Mouse (Mus musculus) kidney, embryonic 15.5 days (tissue): Measurements from ENCODE around the gene Abca8b. TPM values are rescaled to one million over a fixed set of nuclear protein-coding genes. Genes with fewer than 3 reads are reported as not detected.

Source experiments
- ATAC-seq: fragments of 200-750 bp; cut with Nextera tagmentation; replicated peaks from 2 replicates; pipeline ENCODE4 v1.8.0; 2017; ENCODE audit warnings: moderate TSS enrichment; ENCODE audit not compliant: low FRiP score
- H3K27ac ChIP-seq: fragments of 300-500 bp; sonication (generic); 2 replicates; pipeline ENCODE4 v1.5.1; 2015; ENCODE audit warnings: mild to moderate bottlenecking, inconsistent platforms
- H3K27me3 ChIP-seq: fragments of 300-500 bp; sonication (generic); 2 replicates; pipeline ENCODE4 v1.6.1; 2015; ENCODE audit warnings: inconsistent platforms
- H3K36me3 ChIP-seq: fragments of 300-500 bp; sonication (generic); 2 replicates; pipeline ENCODE4 v1.6.1; 2015; ENCODE audit warnings: inconsistent platforms
- H3K4me1 ChIP-seq: fragments of 300-500 bp; sonication (generic); 2 replicates; pipeline ENCODE4 v1.6.1; 2015; ENCODE audit warnings: inconsistent platforms
- H3K4me2 ChIP-seq: fragments of 300-500 bp; sonication (generic); 2 replicates; pipeline ENCODE4 v1.6.1; 2015; ENCODE audit warnings: moderate library complexity, mild to moderate bottlenecking, inconsistent platforms
- H3K4me3 ChIP-seq: fragments of 300-500 bp; sonication (generic); replicated peaks from 2 replicates; pipeline ENCODE4 v1.5.1; 2015; ENCODE audit warnings: mild to moderate bottlenecking, inconsistent platforms
- H3K9ac ChIP-seq: fragments of 300-500 bp; sonication (generic); 2 replicates; pipeline ENCODE4 v1.6.1; 2015; ENCODE audit warnings: mild to moderate bottlenecking, inconsistent platforms
- H3K9me3 ChIP-seq: fragments of 300-500 bp; sonication (generic); replicated peaks from 2 replicates; pipeline ENCODE4 v1.6.1; 2016; ENCODE audit warnings: inconsistent platforms
- WGBS: fragments of 180-500 bp; shearing (Covaris S2); methylation state at CpG from one replicate; pipeline ENCODE4 v1.1.7; 2015; ENCODE audit warnings: mixed read lengths; 5-methylcytosine and 5-hydroxymethylcytosine counted together
- polyA plus RNA-seq: library from polyadenylated mRNA; unstranded; fragments of >200 nt; fragmentation: Nextera tagmentation; extraction: Ambion mirVana; gene quantifications from 2 replicates; pipeline ENCODE4 v1.2.1, GENCODE M21; 2015

Abca8b gene
- polyA plus RNA-seq, 1 experiment from 2014 or later = 0.47 TPM

DNA sequence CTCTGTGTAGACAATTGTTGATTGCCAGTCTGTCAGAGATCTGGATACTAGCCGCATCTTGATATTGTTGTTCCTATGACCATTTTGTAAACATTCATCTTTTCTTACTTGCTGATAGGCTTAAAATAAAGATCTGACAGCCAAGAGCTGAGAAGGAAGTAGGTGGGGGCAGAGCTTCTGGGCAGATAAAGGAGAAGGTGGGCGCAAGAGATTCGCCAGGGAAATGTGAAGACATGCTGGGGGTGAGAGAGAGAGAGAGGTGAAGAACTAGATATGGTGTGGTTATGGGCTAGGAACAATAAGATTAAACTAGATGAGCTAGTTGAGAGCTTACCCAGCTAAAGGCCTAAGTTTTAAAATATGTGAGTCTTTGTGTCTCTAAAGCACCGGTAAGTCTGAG is 106.0 kb downstream of the Abca8b start:
- H3K36me3 ChIP-seq = no peaks in the 10 kb centered on the region
- WGBS = 90% methylated on average over 4 of the region's 4 CpGs
- no peaks in the 10 kb centered on the region for H3K27me3 ChIP-seq
- H3K4me2 ChIP-seq = no peak overlapping the region
- H3K9me3 ChIP-seq = no peaks in the 10 kb centered on the region
- no peak overlapping the region for H3K4me3 ChIP-seq
- ATAC-seq = no peak
- H3K9ac ChIP-seq = no peak overlapping the region
- H3K4me1 ChIP-seq = peaks cover 3% of the 10 kb centered on the region; the same call in 1 of the 2 replicates
- no peak overlapping the region for H3K27ac ChIP-seq

DNA sequence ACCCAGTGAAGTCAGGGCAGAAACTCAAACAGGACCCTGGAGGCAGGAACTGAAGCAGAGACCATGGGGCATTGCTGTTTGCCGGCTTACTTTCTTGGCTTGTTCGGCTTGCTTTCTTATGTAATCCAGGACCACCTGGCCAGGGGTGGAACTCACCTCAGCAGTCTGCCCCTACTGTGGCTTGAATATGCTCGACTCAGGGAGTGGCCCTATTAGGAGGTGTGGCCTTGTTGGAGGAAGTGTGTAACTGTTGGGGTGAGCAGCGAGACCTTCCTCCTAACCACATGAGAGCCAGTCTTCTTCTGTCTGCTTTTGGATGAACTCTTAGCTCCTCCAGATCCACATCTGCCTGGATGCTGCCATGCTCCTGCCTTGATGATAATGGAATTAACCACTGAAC is 108.9 kb downstream of the Abca8b start:
- WGBS = 92% methylated on average over 4 of the region's 4 CpGs
- no peaks in the 10 kb centered on the region for H3K9me3 ChIP-seq
- H3K9ac ChIP-seq = no peak overlapping the region
- H3K27me3 ChIP-seq = no peaks in the 10 kb centered on the region
- peaks cover 8% of the 10 kb centered on the region; the same call in 1 of the 2 replicates for H3K4me1 ChIP-seq
- ATAC-seq = no peak
- no peak overlapping the region for H3K27ac ChIP-seq
- no peak overlapping the region for H3K4me2 ChIP-seq
- H3K36me3 ChIP-seq = no peaks in the 10 kb centered on the region
- no peak overlapping the region for H3K4me3 ChIP-seq

DNA sequence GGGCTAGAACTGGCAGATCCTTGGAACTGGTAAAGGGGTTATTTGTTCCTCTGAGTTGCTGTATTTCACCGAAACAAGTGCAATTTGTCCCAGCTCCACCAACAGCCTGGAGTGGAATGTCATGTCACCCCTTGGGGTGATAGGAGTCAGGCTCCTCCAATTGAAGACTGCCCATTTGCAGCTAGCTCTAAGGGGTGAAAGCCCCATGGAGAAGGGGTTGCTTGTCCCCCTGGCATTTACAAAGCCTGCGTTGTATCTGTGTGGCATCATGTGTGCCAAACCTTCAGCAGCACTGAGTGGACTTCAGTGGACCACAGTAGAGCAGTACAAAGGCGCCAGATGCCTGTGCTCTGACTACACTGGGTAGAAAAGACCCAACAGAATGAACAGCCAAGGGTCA is 110.1 kb downstream of the Abca8b start:
- no peaks in the 10 kb centered on the region for H3K36me3 ChIP-seq
- H3K27ac ChIP-seq = no peak overlapping the region
- H3K27me3 ChIP-seq = no peaks in the 10 kb centered on the region
- ATAC-seq = no peak
- H3K4me2 ChIP-seq = no peak overlapping the region
- H3K4me3 ChIP-seq = no peak overlapping the region
- 90% methylated on average over 3 of the region's 3 CpGs for WGBS
- H3K4me1 ChIP-seq = peaks cover 8% of the 10 kb centered on the region; the same call in 1 of the 2 replicates
- H3K9me3 ChIP-seq = no peaks in the 10 kb centered on the region
- no peak overlapping the region for H3K9ac ChIP-seq

DNA sequence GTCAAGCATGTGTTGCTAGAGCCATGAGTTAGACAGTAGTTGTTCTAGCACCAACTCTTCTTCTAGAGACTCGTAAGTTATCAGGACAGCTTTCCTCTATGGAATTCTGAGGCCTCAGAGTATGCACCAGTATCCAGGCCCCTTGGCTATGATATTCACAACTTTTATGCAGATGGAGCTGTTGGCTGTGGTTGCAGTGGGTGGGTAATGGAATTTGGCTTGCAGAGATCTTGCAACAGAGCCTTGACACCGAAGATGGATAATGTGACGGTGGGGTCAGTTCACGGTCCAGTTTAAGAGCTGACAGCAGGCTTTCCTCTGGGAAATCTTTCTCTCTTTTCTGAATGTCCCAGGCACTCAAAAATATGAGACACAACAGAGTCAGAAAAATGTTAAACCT is 110.8 kb downstream of the Abca8b start:
- H3K9ac ChIP-seq = no peak overlapping the region
- peaks cover 8% of the 10 kb centered on the region; the same call in 1 of the 2 replicates for H3K4me1 ChIP-seq
- no peak for ATAC-seq
- no peaks in the 10 kb centered on the region for H3K27me3 ChIP-seq
- H3K4me3 ChIP-seq = no peak overlapping the region
- H3K36me3 ChIP-seq = no peaks in the 10 kb centered on the region
- H3K27ac ChIP-seq = no peak overlapping the region
- H3K4me2 ChIP-seq = no peak overlapping the region
- WGBS = 53% methylated on average over 4 of the region's 4 CpGs
- no peaks in the 10 kb centered on the region for H3K9me3 ChIP-seq

DNA sequence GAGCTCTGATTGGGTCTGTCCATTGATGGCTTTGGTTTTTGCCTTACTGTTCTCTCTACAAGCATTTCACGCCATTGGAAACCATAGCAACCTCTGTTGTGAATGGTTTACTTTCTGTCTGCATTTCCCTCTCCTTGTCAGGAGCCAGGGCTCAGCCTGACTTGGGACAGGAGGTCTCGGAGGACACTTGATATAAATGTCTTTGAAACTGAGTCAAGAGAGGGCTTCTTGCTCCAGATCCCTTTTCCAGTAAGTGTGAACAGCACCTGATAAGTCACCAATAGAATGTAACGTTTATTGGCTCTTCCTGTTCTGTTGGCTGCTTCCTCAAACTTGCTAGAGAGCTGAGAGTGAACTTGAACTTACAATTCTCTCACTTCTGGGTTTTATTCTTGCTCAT is 111.5 kb downstream of the Abca8b start:
- no peak overlapping the region for H3K9ac ChIP-seq
- H3K27me3 ChIP-seq = no peaks in the 10 kb centered on the region
- WGBS = 60% methylated on average over 3 of the region's 3 CpGs
- H3K4me1 ChIP-seq = peaks cover 8% of the 10 kb centered on the region; the same call in 1 of the 2 replicates
- H3K36me3 ChIP-seq = no peaks in the 10 kb centered on the region
- ATAC-seq = no peak
- no peaks in the 10 kb centered on the region for H3K9me3 ChIP-seq
- H3K4me2 ChIP-seq = no peak overlapping the region
- H3K4me3 ChIP-seq = no peak overlapping the region
- no peak overlapping the region for H3K27ac ChIP-seq

Other genes with a start within 250 kb of the Abca8b start
- not detected in 2 replicates for gene 1700012B07Rik, start 167.8 kb downstream of the Abca8b start, polyA plus RNA-seq
- 0.30 and 0.85 TPM in 2 replicates for gene Abca8a, start 100.1 kb upstream of the Abca8b start, polyA plus RNA-seq
- gene Abca9, start 172.4 kb upstream of the Abca8b start, polyA plus RNA-seq = 1.4 and 1.5 TPM in 2 replicates